ENCODE assay signal across 25 mouse cellular contexts in genomic region chr4:133160211-133160610, GRCm38 (mm10). TPM values are rescaled to one million over a fixed set of nuclear protein-coding genes. Genes with fewer than 3 reads are reported as not detected.
DNase-seq lines count a peak whose midpoint lies in the region; TF ChIP-seq lines count a peak whose summit lies in the region.
"Had no signal": no experiment of that assay in that cellular context is flagged by ENCODE, and none has a peak within 500 bp of the region (broad histone marks: within the 10 kb centered on the region; RNA-seq: fewer than 3 reads in every experiment).

No protein-coding gene starts in this region.

- intact Hi-C loops in heart, adult 2 months (cut with DNase I): no loop called here

- H3K27ac ChIP-seq in heart, adult 2 months: peak overlapping the region; percentile 55; the same call in 1 of the 2 replicates
- H3K27ac ChIP-seq in spleen, adult 2 months (ENCODE audit: insufficient read depth, low read length): peak overlapping the region; percentile 52
- H3K27ac ChIP-seq: embryonic facial prominence, embryonic 12.5 days; embryonic facial prominence, embryonic 15.5 days; heart, embryonic 10.5 days; hindbrain, embryonic 13.5 days; intestine, embryonic 15.5 days had no signal

- no peak for TF ChIP-seq CTCF in heart, adult 2 months (IDR thresholded peaks at IDR 0.05)
- TF ChIP-seq CTCF in spleen, adult 2 months (IDR thresholded peaks at IDR 0.05; ENCODE audit: extremely low read depth, insufficient read depth, insufficient read length, insufficient replicate concordance): no peak

- no peaks in the 10 kb centered on the region for H3K27me3 ChIP-seq in heart, adult 2 months (ENCODE audit: control insufficient read depth, insufficient read depth, low read length)
- no peaks in the 10 kb centered on the region for H3K27me3 ChIP-seq in spleen, adult 2 months (ENCODE audit: control insufficient read depth, insufficient read depth, low read length)
- H3K27me3 ChIP-seq: embryonic facial prominence, embryonic 12.5 days; embryonic facial prominence, embryonic 15.5 days; heart, embryonic 13.5 days; hindbrain, embryonic 13.5 days; intestine, embryonic 15.5 days had no signal

- peak; percentile 21 to 44 for DNase-seq in adrenal gland, postnatal 36 days
- DNase-seq in adrenal gland, postnatal 14 days: no peak
- DNase-seq in heart, adult 2 months: no peak
- DNase-seq in heart, postnatal 4 days: no peak
- DNase-seq in spleen, adult 2 months (ENCODE audit: low read depth in 1 of 2, low spot score in 2 of 2): no peak
- no peak for DNase-seq in spleen, adult 12 weeks (ENCODE audit: low spot score)
- DNase-seq in thymus, postnatal 0 days (ENCODE audit: low spot score): no peak
- DNase-seq: cerebellum, adult 18-20 months; cerebellum, adult 9-10 months; gastrocnemius, postnatal 14 days; heart, postnatal 14 days; kidney, adult 11 months had no signal

- H3K9ac ChIP-seq in heart, adult 2 months (ENCODE audit: low read depth, low read length): no peak overlapping the region
- H3K9ac ChIP-seq: embryonic facial prominence, embryonic 12.5 days; embryonic facial prominence, embryonic 15.5 days; heart, embryonic 13.5 days; hindbrain, embryonic 13.5 days; intestine, embryonic 15.5 days had no signal

- no peak overlapping the region for H3K4me3 ChIP-seq in heart, adult 2 months
- H3K4me3 ChIP-seq in spleen, adult 2 months (ENCODE audit: extremely low read depth, insufficient read depth, insufficient read length): no peak overlapping the region
- H3K4me3 ChIP-seq: embryonic facial prominence, embryonic 12.5 days; embryonic facial prominence, embryonic 15.5 days; heart, embryonic 10.5 days; heart, embryonic 13.5 days; hindbrain, embryonic 13.5 days; intestine, embryonic 15.5 days had no signal

- WGBS in heart, adult 2 months: 68% methylated on average over 8 of the region's 8 CpGs
- 91% methylated on average over 8 of the region's 8 CpGs for WGBS in spleen, adult 2 months

- TF ChIP-seq POLR2A in heart, adult 2 months (IDR thresholded peaks at IDR 0.05; ENCODE audit: insufficient read depth, low read depth, low read length): no peak
- TF ChIP-seq POLR2A in spleen, adult 2 months (IDR thresholded peaks at IDR 0.05; ENCODE audit: low read depth, low read length): no peak

- peaks cover 30% of the 10 kb centered on the region for H3K4me1 ChIP-seq in heart, adult 2 months (ENCODE audit: control insufficient read depth, insufficient read depth, low read length)
- peaks cover 36% of the 10 kb centered on the region for H3K4me1 ChIP-seq in spleen, adult 2 months (ENCODE audit: control insufficient read depth, insufficient read depth, insufficient read length)
- H3K4me1 ChIP-seq: embryonic facial prominence, embryonic 12.5 days had no signal

- H3K79me2 ChIP-seq in heart, adult 2 months (replicated peaks; ENCODE audit: control insufficient read depth, insufficient read depth, low read length): peaks cover 13% of the 10 kb centered on the region

- peaks cover 50% of the 10 kb centered on the region for H3K36me3 ChIP-seq in heart, adult 2 months (ENCODE audit: control insufficient read depth, insufficient read depth, low read length)
- H3K36me3 ChIP-seq in spleen, adult 2 months (ENCODE audit: control insufficient read depth, insufficient read depth, low read length): peaks cover 8% of the 10 kb centered on the region
- H3K36me3 ChIP-seq: hindbrain, embryonic 13.5 days had no signal

- TF ChIP-seq EP300 in heart, adult 2 months (IDR thresholded peaks at IDR 0.05; ENCODE audit: insufficient read depth, low read depth, low read length): no peak

RNA-seq across cellular contexts. Expression of gene Wasf2, which starts 29.9 kb away (rescaled TPM):
- total RNA-seq in adrenal gland, postnatal 36 days (2021): 100 to 1,000 TPM; 122 to 132 TPM
- total RNA-seq in adrenal gland, postnatal 14 days (2021): 117 and 150 TPM in 2 replicates
- 10 to 100 TPM; 77.5 to 83.8 TPM for total RNA-seq in heart, adult 2 months (2021)
- polyA plus RNA-seq in heart, adult 2 months (2012; rRNA removed): 34.6 and 39.7 TPM in 2 replicates
- total RNA-seq in heart, postnatal 4 days (2021): 100 to 1,000 TPM; 141 to 149 TPM
- 76.2 and 87.6 TPM in 2 replicates for polyA plus RNA-seq in spleen, adult 2 months (2012; rRNA removed)
- polyA plus RNA-seq in thymus, postnatal 0 days (2015; fragmentation: Nextera tagmentation; extraction: Ambion mirVana): 140 and 190 TPM in 2 replicates

RNA-seq across cellular contexts. Expression of gene Cd164l2, which starts 51.7 kb away (rescaled TPM):
- 1 to 10 TPM in 1 of 2 experiments, under 1 TPM in 1; 0.79 to 1.1 TPM for total RNA-seq in adrenal gland, postnatal 36 days (2021)
- 2.4 and 5.0 TPM in 2 replicates for total RNA-seq in adrenal gland, postnatal 14 days (2021)
- total RNA-seq in heart, adult 2 months (2021): not detected
- polyA plus RNA-seq in heart, adult 2 months (2012; rRNA removed): 0.53 and 0.66 TPM in 2 replicates
- total RNA-seq in heart, postnatal 4 days (2021): not detected
- polyA plus RNA-seq in spleen, adult 2 months (2012; rRNA removed): 0.19 and 0.54 TPM in 2 replicates
- polyA plus RNA-seq in thymus, postnatal 0 days (2015; fragmentation: Nextera tagmentation; extraction: Ambion mirVana): 0.86 and 1.1 TPM in 2 replicates
- total RNA-seq: common myeloid progenitor, adult 5-6 weeks; gastrocnemius, adult 18-20 months; gastrocnemius, postnatal 14 days; heart, adult 18-20 months; heart, postnatal 14 days; hematopoietic stem cell, adult 5-6 weeks; MEL had no signal
- polyA plus RNA-seq: forebrain, embryonic 11.5 days; heart, embryonic 16.5 days had no signal

RNA-seq across cellular contexts. Expression of gene Gpr3, which starts 52.1 kb away (rescaled TPM):
- under 1 TPM; 0.63 to 0.89 TPM for total RNA-seq in adrenal gland, postnatal 36 days (2021)
- total RNA-seq in adrenal gland, postnatal 14 days (2021): 0.19 TPM in 2 replicates
- total RNA-seq in heart, adult 2 months (2021): under 1 TPM in 1 of 2 experiments, not detected in 1; 0.11 TPM
- polyA plus RNA-seq in heart, adult 2 months (2012; rRNA removed): 0.15 and 0.37 TPM in 2 replicates
- total RNA-seq in heart, postnatal 4 days (2021): under 1 TPM; 0.20 to 0.45 TPM
- 0.02 TPM in 1 of 2 replicates, not detected in the other for polyA plus RNA-seq in spleen, adult 2 months (2012; rRNA removed)
- not detected in 2 replicates for polyA plus RNA-seq in thymus, postnatal 0 days (2015; fragmentation: Nextera tagmentation; extraction: Ambion mirVana)
- total RNA-seq: common myeloid progenitor, adult 5-6 weeks; gastrocnemius, adult 18-20 months; gastrocnemius, postnatal 14 days; heart, adult 18-20 months had no signal
- polyA plus RNA-seq: embryonic facial prominence, embryonic 12.5 days had no signal

Comparison
In these comparisons a context has a peak if more than half of its experiments do, and no peak if none do; other contexts are left out.
1. DNase-seq: peak in adrenal gland, postnatal 36 days (2 of 2); none in adrenal gland, postnatal 14 days (single experiment), heart, adult 2 months (0 of 2), heart, postnatal 4 days (single experiment), spleen, adult 2 months (0 of 2), spleen, adult 12 weeks (single experiment) and thymus, postnatal 0 days (single experiment).